Mouse (Mus musculus) erythroblast, adult 5-6 weeks (primary cell): ENCODE results near the gene Slc9a3. TPM values are rescaled to one million over a fixed set of nuclear protein-coding genes. Genes with fewer than 3 reads are reported as not detected.

ENCODE experiments used
- total RNA-seq, 2 experiments: library from RNA; stranded (forward) in 1 of 2; stranded (reverse) in 1 of 2; fragments of 150-400 nt in 1 of 2; fragments of 200-764, 138-1000 nt in 1 of 2; gene quantifications; 2 replicates each; pipeline versions ENCODE4 v1.2.3 to v1.2.4; 2015 to 2017; ENCODE audit warnings: low replicate concordance in 2 of 2

The Slc9a3 gene
- total RNA-seq, 2 experiments from 2014 or later: not detected

Other genes starting within 250 kb of the Slc9a3 start
- gene Trip13, start 183.7 kb upstream of the Slc9a3 start, total RNA-seq (2015; ENCODE audit: low replicate concordance): 6.1 and 6.5 TPM in 2 replicates
- 11.7 and 14.9 TPM in 2 replicates for gene Trip13, start 183.7 kb upstream of the Slc9a3 start, total RNA-seq (2017; ENCODE audit: low replicate concordance)
- gene Brd9, start 183.6 kb upstream of the Slc9a3 start, total RNA-seq (2015; ENCODE audit: low replicate concordance): 12.3 and 17.1 TPM in 2 replicates
- 32.5 and 37.6 TPM in 2 replicates for gene Brd9, start 183.6 kb upstream of the Slc9a3 start, total RNA-seq (2017; ENCODE audit: low replicate concordance)
- gene Zdhhc11, start 157.6 kb upstream of the Slc9a3 start, total RNA-seq (2015; ENCODE audit: low replicate concordance): not detected in 2 replicates
- not detected in 2 replicates for gene Zdhhc11, start 157.6 kb upstream of the Slc9a3 start, total RNA-seq (2017; ENCODE audit: low replicate concordance)
- 0.63 TPM in 1 of 2 replicates, not detected in the other for gene Tppp, start 112.0 kb upstream of the Slc9a3 start, total RNA-seq (2015; ENCODE audit: low replicate concordance)
- gene Tppp, start 112.0 kb upstream of the Slc9a3 start, total RNA-seq (2017; ENCODE audit: low replicate concordance): 0.17 and 0.28 TPM in 2 replicates
- 0.84 and 1.2 TPM in 2 replicates for gene Cep72, start 59.2 kb upstream of the Slc9a3 start, total RNA-seq (2015; ENCODE audit: low replicate concordance)
- gene Cep72, start 59.2 kb upstream of the Slc9a3 start, total RNA-seq (2017; ENCODE audit: low replicate concordance): 2.6 and 5.4 TPM in 2 replicates
- gene Exoc3, start 87.3 kb downstream of the Slc9a3 start, total RNA-seq (2015; ENCODE audit: low replicate concordance): 2.1 and 10.4 TPM in 2 replicates
- gene Exoc3, start 87.3 kb downstream of the Slc9a3 start, total RNA-seq (2017; ENCODE audit: low replicate concordance): 12.4 and 18.0 TPM in 2 replicates
- gene Ahrr, start 170.9 kb downstream of the Slc9a3 start, total RNA-seq (2015; ENCODE audit: low replicate concordance): not detected in 2 replicates
- 0.51 TPM in 1 of 2 replicates, not detected in the other for gene Ahrr, start 170.9 kb downstream of the Slc9a3 start, total RNA-seq (2017; ENCODE audit: low replicate concordance)
- gene Pdcd6, start 196.1 kb downstream of the Slc9a3 start, total RNA-seq (2015; ENCODE audit: low replicate concordance): 39.9 and 42.5 TPM in 2 replicates
- 25.8 and 25.9 TPM in 2 replicates for gene Pdcd6, start 196.1 kb downstream of the Slc9a3 start, total RNA-seq (2017; ENCODE audit: low replicate concordance)
- gene Sdha, start 228.8 kb downstream of the Slc9a3 start, total RNA-seq (2015; ENCODE audit: low replicate concordance): 50.3 and 53.9 TPM in 2 replicates
- gene Sdha, start 228.8 kb downstream of the Slc9a3 start, total RNA-seq (2017; ENCODE audit: low replicate concordance): 49.2 and 54.2 TPM in 2 replicates
- gene Ccdc127, start 228.9 kb downstream of the Slc9a3 start, total RNA-seq (2015; ENCODE audit: low replicate concordance): 15.5 and 21.9 TPM in 2 replicates
- 6.5 and 11.3 TPM in 2 replicates for gene Ccdc127, start 228.9 kb downstream of the Slc9a3 start, total RNA-seq (2017; ENCODE audit: low replicate concordance)
- gene Lrrc14b, start 242.5 kb downstream of the Slc9a3 start, total RNA-seq (2015; ENCODE audit: low replicate concordance): not detected in 2 replicates
- gene Lrrc14b, start 242.5 kb downstream of the Slc9a3 start, total RNA-seq (2017; ENCODE audit: low replicate concordance): not detected in 2 replicates